Mouse (Mus musculus) intestine, postnatal 0 days (tissue): ENCODE results near the gene Prrt2. TPM values are rescaled to one million over a fixed set of nuclear protein-coding genes. Genes with fewer than 3 reads are reported as not detected.

Experiments
- ATAC-seq: fragments of 200-750 bp; cut with Nextera tagmentation; 2 replicates; pipeline ENCODE4 v1.8.0; 2017; ENCODE audit warnings: mild to moderate bottlenecking, moderate TSS enrichment, moderate library complexity
- H3K27ac ChIP-seq: fragments of 300-500 bp; sonication (generic); 2 replicates; pipeline ENCODE4 v1.5.1; 2014; ENCODE audit warnings: mild to moderate bottlenecking, low read depth, low read length, moderate library complexity
- H3K27me3 ChIP-seq: fragments of 300-500 bp; sonication (generic); replicated peaks from 2 replicates; pipeline ENCODE4 v1.6.1; 2014; ENCODE audit warnings: low read length, mixed read lengths; ENCODE audit not compliant: control insufficient read depth, insufficient read depth
- H3K36me3 ChIP-seq: fragments of 300-500 bp; sonication (generic); 2 replicates; pipeline ENCODE4 v1.6.1; 2014; ENCODE audit warnings: mild to moderate bottlenecking, moderate library complexity; ENCODE audit not compliant: control insufficient read depth, insufficient read depth
- H3K4me1 ChIP-seq: fragments of 300-500 bp; sonication (generic); replicated peaks from 2 replicates; pipeline ENCODE4 v1.6.1; 2014; ENCODE audit warnings: antibody characterized with exemption, low read length, mixed read lengths; ENCODE audit not compliant: control insufficient read depth, insufficient read depth
- H3K4me2 ChIP-seq: fragments of 300-500 bp; sonication (generic); replicated peaks from 2 replicates; pipeline ENCODE4 v1.6.1; 2014; ENCODE audit warnings: low read depth, mild to moderate bottlenecking, moderate library complexity
- H3K4me3 ChIP-seq: fragments of 300-500 bp; sonication (generic); 2 replicates; pipeline ENCODE4 v1.5.1; 2014; ENCODE audit warnings: low read depth, low read length
- H3K9ac ChIP-seq: fragments of 300-500 bp; sonication (generic); 2 replicates; pipeline ENCODE4 v1.6.1; 2014; ENCODE audit warnings: mild to moderate bottlenecking, low read depth, low read length
- H3K9me3 ChIP-seq: fragments of 300-500 bp; sonication (generic); 2 replicates; pipeline ENCODE4 v1.6.1; 2016; ENCODE audit warnings: mixed run types; ENCODE audit not compliant: control insufficient read depth
- CTCF ChIP-seq: sonication (generic); IDR thresholded peaks from 2 replicates; pipeline ENCODE4 v1.5.1; 2016; ENCODE audit warnings: low read depth, mild to moderate bottlenecking, control low read depth, antibody characterized with exemption, moderate library complexity
- WGBS: fragments of 180-500 bp; shearing (Covaris S2); extraction: QIAGEN DNeasy Blood & Tissue Kit; methylation state at CpG from one replicate; pipeline ENCODE4 v1.1.7; 2014; 5-methylcytosine and 5-hydroxymethylcytosine counted together
- polyA plus RNA-seq: library from polyadenylated mRNA; unstranded; fragments of >200 nt; fragmentation: Nextera tagmentation; extraction: Ambion mirVana; gene quantifications from 2 replicates; pipeline ENCODE4 v1.2.1, GENCODE M21; 2015

Gene Prrt2
- polyA plus RNA-seq, 1 experiment from 2014 or later, result 2.5 TPM

GRCm38 (mm10) chr7:127020491-127020890 is 520 bp downstream of the Prrt2 start:
- no peak for TF ChIP-seq CTCF
- peaks cover 11% of the 10 kb centered on the region; the same call in 1 of the 2 replicates for H3K4me1 ChIP-seq
- H3K4me2 ChIP-seq, result peak overlapping the region; percentile 73
- 37% methylated on average over 5 of the region's 5 CpGs for WGBS
- no peak overlapping the region for H3K9ac ChIP-seq
- no peaks in the 10 kb centered on the region for H3K9me3 ChIP-seq
- no peaks in the 10 kb centered on the region for H3K27me3 ChIP-seq
- H3K27ac ChIP-seq, result no peak overlapping the region
- H3K36me3 ChIP-seq, result peaks cover 24% of the 10 kb centered on the region
- ATAC-seq, result no peak
- peak overlapping the region; percentile 41 for H3K4me3 ChIP-seq

DNA sequence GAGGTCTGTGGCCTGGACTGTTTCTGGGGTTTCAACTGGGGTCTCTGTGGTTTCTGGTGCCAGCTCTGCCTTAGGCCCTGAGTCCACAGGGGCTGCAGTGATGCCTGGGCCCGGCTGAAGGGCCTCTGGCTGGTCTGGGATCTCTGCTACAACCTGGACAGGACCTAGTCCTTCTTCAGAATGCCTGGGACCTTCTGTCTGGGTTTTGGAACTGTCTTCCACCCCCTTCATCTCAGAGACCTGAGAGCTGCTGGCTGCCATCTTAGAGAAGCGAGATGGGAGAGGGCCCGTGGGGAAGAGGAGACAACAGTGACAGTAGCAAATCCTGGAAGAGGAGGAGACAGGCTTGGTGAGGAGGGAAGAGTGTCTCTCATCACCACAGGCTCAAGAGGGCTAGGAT is 980 bp downstream of the Prrt2 start:
- 69% methylated on average over 3 of the region's 3 CpGs for WGBS
- Histone ChIP-seq H3K27me3 (no peaks in the 10 kb centered on the region), H3K4me1 (peaks cover 11% of the 10 kb centered on the region; the same call in 1 of the 2 replicates), H3K4me3 (peak overlapping the region; percentile 41; the same call in 1 of the 2 replicates), H3K9ac (no peak overlapping the region), H3K27ac (no peak overlapping the region), H3K36me3 (peaks cover 24% of the 10 kb centered on the region), H3K4me2 (peak overlapping the region; percentile 73), H3K9me3 (no peaks in the 10 kb centered on the region)
- ATAC-seq, result no peak
- TF ChIP-seq CTCF, result no peak

GRCm38 (mm10) chr7:127019306-127019960 is 1.6 kb downstream of the Prrt2 start:
- no peaks in the 10 kb centered on the region for H3K27me3 ChIP-seq
- no peak overlapping the region for H3K4me3 ChIP-seq
- H3K4me2 ChIP-seq, result peak overlapping the region; percentile 73
- TF ChIP-seq CTCF, result no peak
- H3K4me1 ChIP-seq, result peaks cover 11% of the 10 kb centered on the region; the same call in 1 of the 2 replicates
- peaks cover 24% of the 10 kb centered on the region for H3K36me3 ChIP-seq
- WGBS, result 80% methylated on average over 14 of the region's 14 CpGs
- H3K9ac ChIP-seq, result no peak overlapping the region
- H3K27ac ChIP-seq, result no peak overlapping the region
- no peak for ATAC-seq
- H3K9me3 ChIP-seq, result no peaks in the 10 kb centered on the region

DNA sequence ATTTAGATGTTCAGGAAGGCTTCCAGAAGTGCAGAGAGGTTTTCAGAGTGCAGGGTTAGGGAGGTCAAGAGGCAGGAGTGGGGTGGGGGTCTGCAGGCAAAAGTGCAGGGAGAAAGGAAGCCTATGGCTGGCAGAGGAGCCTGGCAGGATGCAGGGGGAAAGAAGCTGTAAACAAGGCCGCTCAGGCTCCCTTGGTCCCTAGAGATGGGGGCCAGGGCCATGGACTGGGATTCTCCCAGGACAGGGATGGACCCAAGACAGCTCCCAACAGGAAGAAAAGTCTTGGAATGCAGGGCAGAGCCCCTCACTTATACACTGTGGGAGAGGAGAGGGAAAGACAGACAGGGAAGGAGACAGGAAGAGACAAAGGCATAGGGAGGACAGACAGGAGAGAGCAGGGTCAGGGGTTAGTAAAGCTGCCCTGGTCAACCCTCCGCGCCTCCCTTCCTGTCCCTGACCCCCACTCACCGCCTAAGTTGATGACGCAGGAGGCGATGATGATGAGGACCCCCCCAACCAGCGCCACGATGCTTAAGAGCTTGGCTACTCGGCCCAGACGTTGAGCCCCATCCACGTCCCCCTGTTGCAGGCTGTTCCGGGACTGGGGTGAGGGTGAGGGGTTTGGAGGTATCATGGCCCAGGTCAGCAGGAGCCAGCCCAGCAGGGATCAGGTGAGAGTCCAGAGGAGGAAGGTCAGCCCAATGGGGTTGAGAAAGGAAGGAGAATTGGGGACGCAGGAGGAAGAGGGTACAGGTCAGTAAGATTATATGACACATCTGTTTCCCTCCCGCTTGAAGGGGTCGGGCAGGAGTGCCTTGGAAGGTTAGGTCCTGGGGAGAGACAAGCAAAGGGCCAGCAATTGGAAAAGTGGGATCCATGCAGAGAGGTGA is 2.4 kb downstream of the Prrt2 start:
- no peaks in the 10 kb centered on the region for H3K27me3 ChIP-seq
- 75% methylated on average over 15 of the region's 15 CpGs for WGBS
- ATAC-seq, result no peak
- H3K4me2 ChIP-seq, result no peak overlapping the region; the same call in 1 of the 2 replicates
- no peak overlapping the region for H3K27ac ChIP-seq
- peaks cover 9% of the 10 kb centered on the region; the same call in 1 of the 2 replicates for H3K4me1 ChIP-seq
- no peak for TF ChIP-seq CTCF
- H3K4me3 ChIP-seq, result no peak overlapping the region
- no peak overlapping the region for H3K9ac ChIP-seq
- peaks cover 17% of the 10 kb centered on the region for H3K36me3 ChIP-seq
- no peaks in the 10 kb centered on the region for H3K9me3 ChIP-seq

DNA sequence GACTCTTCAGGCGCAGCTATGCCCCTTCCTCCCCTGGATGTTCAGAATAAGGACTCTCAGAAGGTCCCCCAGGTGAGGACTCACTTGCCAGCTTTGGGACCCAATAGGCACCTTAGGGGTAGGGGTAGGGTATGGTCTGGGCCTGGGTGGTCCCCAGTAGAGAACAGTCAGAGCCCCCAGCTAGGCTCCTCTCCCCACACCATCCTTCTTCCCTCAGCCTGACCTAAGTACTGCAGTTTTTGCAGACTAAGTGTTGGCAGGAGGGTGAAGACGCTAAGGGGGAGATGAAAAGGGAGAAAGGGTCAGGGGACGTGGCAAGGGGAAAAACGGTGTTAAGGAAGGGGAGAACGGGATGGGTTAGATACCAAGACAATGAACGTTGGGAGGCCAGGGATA is 3.1 kb downstream of the Prrt2 start:
- 48% methylated on average over 6 of the region's 6 CpGs for WGBS
- no peak for ATAC-seq
- TF ChIP-seq CTCF, result no peak
- H3K4me2 ChIP-seq, result no peak overlapping the region; the same call in 1 of the 2 replicates
- H3K36me3 ChIP-seq, result peaks cover 14% of the 10 kb centered on the region
- no peaks in the 10 kb centered on the region for H3K27me3 ChIP-seq
- peaks cover 9% of the 10 kb centered on the region; the same call in 1 of the 2 replicates for H3K4me1 ChIP-seq
- no peak overlapping the region for H3K4me3 ChIP-seq
- H3K27ac ChIP-seq, result no peak overlapping the region
- H3K9me3 ChIP-seq, result no peaks in the 10 kb centered on the region
- no peak overlapping the region for H3K9ac ChIP-seq
